Mouse (Mus musculus) thymus, adult 2 months (tissue): ENCODE results near the gene Pknox2.

Experiments used
- CTCF ChIP-seq: fragments of 200-500 bp; IDR thresholded peaks from 2 replicates; pipeline ENCODE4 v1.5.1; 2012; ENCODE audit warnings: mild to moderate bottlenecking, control low read depth, low read length, moderate library complexity, borderline replicate concordance; ENCODE audit not compliant: control insufficient read depth, poor library complexity, insufficient read depth; ENCODE audit errors: extremely low read depth
- POLR2A ChIP-seq: fragments of 200-500 bp; IDR thresholded peaks from 2 replicates; pipeline ENCODE4 v1.6.1; 2012; ENCODE audit warnings: mild to moderate bottlenecking, low read length, control low read depth, moderate library complexity; ENCODE audit not compliant: control insufficient read depth, poor library complexity, insufficient read depth; ENCODE audit errors: extremely low read depth

- TF ChIP-seq CTCF, result no peak
- no peak for TF ChIP-seq POLR2A
Measured at GRCm38 (mm10) chr9:37122971-37123370, 24.2 kb downstream of the Pknox2 start.
